Mouse (Mus musculus) yolk sac, embryonic 10.5 days (tissue): ENCODE measurements around the gene Epn1.
"Not testable (repeated sequence)": the region's sequence is repeated elsewhere in the genome, so short reads cannot be mapped to it uniquely, and the experiment has no call there.

Experiments
- DNase-seq: peaks from one replicate; pipeline ENCODE4 v3.0.0-alpha.2; 2017; ENCODE audit warnings: low spot score

The Epn1 gene

DNA sequence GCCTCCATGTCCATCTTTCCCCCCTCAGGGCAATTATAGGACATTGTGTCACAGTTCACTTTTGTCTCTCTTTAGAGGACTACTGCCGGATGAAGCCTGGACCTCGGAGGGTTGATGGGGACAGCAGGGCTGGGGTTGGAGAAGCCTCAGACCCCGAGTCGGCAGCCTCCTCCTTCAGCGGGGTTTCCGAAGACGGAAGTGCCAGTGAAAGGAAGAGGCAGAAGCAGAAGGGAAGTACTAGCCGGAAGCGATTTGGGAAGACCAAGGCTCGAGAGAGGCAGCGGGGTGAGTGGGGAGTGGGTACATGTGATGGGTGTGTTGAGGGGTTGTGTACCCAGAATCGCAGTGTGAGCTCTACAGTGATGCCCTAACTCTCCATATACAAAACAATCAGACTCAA lies 20.6 kb upstream of the Epn1 start:
- no peak for DNase-seq

DNA sequence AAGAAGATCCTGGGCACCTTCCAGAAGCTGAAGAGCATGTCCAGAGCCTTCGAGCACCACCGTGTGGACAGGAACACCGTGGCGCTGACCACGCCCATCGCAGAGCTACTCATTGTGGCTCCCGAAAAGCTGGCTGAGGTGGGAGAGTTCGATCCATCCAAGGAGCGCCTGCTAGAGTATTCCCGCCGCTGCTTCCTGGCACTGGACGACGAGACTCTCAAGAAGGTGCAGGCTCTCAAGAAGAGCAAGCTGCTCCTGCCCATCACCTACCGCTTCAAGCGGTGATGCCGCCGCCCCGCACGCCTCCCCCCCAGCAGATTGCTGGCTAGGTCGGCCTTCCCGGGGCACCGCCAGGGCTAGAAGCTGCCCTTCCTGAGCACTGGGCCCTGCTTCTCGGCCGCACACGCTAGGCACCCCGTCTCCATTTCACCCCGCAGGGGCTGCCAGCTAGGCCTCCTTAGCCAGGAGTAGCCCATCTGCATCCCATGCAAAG lies 19.8 kb upstream of the Epn1 start:
- DNase-seq, result peak; percentile 73

DNA sequence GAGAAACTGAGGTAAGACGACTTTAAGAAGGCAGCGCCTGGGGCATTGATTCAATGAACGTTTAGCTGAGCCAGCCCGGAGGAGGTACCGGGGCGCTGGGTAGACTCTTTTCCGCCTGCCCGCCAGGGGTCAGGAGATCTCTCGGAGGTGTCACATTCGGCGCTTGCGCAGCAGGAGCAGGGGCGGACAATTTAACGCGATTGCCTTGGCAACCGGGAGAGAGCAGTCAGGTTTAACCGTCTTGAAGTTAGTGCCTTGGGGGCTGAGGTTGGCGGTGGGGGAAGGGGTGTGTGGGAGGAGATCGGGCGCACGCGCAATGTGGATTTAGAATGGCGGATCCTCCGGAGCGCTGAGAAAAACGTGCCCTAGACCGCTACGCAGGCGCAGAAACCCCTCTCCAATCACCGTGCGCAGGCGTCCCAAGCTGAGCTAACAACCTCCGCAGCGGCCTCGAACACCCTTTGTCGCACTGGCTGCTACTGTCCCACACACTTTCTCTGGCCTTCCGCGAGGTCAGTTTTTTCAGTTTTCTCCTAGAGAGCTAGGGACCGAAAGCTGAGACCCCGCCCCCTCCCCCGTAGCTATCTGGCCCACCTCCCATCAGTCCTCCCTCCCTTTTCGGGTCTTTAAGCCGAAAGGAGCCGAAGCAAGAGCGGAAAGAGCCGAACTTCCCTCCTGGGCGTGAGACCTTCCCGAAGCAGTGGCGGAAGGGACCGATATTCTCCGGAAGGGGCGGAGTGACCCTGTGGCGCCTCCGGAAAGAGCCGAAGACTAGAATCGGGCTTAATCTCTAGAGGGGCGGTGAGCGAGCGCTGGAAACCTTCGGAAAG lies 18.9 kb upstream of the Epn1 start:
- DNase-seq, result peak; percentile 97

DNA sequence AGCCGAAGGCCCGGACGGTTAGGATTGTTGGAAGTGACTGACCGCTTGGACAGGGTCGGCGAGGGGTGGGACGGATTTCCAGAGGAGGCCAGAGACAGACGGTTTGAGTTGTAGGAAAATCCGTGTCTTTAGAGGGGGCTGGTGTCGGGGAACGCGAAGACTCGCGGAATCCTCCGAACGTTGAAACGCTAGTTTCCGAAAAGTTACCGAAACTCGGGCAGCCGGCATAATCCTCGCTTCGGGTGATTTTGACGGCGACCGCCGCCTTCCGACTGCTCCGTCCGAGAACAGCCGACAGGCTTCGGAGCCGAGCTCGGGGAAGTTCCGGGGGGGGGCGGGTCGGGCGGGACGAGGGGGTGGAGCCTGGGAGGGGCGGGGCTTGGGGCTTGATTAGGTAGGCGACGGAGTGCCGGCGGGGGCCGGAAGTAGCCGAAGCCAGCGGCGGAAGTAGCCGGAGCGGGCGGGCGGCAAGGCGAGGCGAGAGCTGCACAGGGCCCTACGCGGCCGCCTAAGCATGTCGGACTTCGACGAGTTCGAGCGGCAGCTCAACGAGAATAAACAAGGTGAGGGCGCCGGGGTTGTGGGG lies 18.2 kb upstream of the Epn1 start, which contains the start of gene U2af2:
U2af2 (plus strand) TSS at position 370 of the 586 bp plus-strand sequence.
- DNase-seq, result peak; percentile 97

DNA sequence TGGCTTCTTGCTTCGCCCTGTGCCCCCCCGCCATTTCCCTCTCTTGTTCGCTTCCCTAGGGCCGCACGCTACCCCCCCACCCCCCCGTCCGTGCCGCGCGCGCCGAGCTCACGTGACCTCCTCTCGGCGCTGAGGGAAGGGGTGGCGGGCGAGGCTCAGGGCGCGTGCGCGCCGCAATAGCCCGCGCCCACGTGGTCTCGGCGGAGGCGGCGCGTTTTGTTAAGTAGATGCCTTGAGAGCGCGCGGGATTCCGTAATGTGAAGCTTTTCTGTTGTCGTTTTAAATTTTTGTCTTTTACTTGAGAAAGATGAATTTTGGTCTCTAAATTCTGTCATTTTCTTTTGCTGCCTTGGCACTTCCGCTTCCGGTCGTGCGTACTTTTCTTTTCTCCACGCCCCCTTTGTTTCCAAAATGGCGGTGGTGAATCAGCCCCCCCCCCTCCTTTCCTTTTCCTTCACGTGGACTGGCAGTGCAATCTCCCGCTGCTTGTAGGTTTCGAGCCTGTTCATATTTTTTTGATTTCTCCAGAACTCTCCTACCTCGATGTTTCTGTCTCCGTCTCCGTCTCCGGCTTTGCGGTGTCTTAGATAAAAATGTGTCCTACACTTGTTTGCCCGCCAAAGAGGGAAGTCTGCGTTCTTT lies 17.6 kb upstream of the Epn1 start:
- peak; percentile 91 for DNase-seq

DNA sequence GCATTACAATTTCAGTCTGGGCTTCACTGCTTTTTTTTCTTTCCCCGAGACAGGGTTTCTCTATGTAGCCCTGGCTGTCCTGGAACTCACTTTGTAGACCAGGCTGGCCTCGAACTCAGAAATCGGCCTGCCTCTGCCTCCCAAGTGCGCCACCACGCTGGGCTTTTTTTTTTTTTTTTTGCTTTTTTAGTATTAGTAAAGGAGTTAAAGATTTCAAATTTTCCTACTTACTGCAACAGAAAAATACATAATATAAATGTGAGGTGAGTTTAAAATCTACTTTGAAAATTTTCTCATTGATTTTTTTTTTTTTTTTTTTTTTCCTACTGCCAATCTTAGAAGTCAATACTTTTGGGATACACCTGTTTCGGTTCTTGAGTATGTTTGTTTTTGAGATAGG lies 15.1 kb upstream of the Epn1 start:
- no peak for DNase-seq

DNA sequence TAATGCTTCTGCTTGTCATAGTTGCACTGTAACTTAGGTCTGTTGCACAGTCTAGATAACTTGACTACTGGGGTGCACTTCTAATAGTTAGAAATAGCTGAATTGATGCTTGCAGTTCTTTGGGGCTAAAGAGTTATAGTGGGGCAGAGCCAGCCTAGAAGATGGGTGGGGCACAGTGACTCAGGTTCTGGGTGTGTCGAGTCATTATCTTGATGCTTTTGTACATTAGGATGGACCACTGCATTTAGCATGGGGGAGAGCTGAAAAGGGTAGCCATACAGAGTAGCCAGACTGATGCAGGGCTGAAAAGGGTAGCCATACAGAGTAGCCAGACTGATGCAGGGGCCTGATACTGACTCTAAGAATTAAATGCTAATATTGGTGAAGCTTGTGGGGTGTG lies 6.4 kb upstream of the Epn1 start:
- no peak for DNase-seq

DNA sequence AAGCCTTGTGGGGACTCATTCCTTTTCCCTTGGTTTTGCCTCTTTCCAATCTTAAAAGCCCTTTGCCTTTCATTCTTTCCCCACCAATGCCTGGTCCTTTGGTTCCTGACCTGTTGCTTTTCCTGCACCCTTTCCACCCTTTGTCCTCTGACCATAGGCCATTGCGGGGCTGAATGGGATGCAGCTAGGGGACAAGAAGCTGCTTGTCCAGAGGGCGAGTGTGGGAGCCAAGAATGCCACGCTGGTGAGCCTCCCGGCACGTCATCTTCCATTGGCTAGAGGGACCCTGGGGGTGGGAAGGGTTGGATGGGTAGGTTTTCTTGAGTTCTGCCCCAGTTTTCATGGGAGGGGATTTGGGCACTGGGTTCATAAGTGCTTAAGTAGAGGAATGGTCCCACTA lies 5.1 kb upstream of the Epn1 start:
- no peak for DNase-seq

DNA sequence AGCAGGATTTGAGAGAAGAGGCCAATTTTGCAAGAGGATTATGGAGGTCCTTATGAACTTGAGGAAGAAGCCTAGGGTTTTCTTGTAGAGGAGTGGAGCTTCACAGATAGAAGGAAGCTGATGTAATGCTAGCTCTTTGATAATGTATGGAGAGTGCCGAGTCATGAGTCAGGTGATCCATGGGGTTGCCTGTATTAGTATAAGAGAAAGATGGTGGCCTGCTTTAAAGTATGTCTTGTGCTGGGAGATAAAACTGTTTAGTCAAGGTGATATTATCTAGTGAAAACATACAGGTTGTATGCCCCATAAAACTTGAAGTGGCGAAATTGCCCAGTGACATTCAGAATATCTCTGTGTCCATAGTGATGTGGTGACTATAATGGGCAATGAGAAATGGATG lies 3.1 kb upstream of the Epn1 start:
- DNase-seq, result no peak

DNA sequence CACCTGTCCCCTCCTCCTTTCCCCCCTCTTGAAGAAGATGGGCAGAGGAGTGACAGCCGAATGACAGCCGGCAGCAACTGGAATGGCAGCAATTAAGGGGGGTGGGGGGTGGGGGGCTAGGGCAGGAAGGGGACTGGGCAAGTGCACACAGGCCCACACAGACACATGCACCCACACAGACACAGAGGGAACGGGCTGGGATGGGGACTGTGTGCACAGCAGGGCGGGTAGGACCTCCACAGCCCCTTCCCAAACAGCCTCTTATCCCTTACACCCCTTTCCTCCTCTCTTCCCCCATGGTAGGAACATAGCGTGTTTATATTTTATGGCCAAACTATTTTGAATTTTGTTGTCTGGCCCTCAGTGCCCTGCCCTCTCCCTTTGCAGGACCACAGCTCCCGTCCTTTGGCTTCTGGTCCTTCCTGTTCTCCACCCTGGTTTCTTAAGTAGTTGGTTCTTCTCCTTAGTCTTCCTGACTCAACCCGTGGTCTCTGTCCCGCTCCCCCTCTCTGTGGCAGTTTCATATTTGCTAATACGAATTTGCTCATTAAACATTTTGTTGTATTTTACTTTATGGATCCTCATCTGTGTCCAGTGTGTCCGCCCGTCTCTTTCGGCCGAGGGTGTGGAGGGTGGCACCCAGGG lies 548 bp upstream of the Epn1 start:
- not testable (repeated sequence) for DNase-seq

DNA sequence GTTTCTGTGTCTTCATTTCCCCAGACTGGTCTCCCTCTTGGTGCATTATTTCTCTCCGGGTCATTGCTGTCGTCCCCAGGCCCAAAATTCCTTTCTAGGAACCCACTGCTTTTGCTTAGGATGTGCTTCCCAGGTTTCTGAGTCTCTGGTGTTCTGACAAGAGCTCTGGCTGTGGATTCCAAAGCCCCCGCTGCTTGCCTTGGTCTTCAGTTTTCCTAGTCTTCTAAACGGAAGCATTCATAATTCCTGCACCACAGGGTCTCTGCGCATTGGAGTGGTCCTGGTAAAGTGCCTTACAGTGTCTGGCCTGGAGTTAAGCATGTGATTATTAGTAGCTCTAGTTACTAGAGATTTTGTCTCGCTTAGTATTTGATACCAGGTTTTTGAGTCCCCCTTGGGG lies 780 bp downstream of the Epn1 start:
- DNase-seq, result no peak

DNA sequence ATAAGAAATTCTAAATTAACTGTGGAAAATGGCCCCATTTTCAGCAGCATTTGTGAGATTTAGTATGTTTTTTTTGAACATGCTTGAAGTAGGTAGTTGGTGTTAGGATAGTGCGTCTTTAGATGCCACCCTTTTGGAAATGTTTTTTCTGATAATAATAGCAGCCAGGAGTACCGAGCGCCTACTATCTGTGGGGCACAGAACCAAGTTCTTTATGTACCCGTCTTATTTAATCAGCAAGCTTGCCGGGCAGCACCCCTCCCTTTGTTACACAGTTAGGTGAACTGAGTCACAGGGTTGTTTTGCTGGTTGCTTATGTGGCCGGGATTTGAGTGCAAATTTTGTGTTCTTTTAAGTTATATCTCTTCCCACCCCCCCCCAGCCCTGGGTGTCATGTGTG lies 1.2 kb downstream of the Epn1 start:
- no peak for DNase-seq

DNA sequence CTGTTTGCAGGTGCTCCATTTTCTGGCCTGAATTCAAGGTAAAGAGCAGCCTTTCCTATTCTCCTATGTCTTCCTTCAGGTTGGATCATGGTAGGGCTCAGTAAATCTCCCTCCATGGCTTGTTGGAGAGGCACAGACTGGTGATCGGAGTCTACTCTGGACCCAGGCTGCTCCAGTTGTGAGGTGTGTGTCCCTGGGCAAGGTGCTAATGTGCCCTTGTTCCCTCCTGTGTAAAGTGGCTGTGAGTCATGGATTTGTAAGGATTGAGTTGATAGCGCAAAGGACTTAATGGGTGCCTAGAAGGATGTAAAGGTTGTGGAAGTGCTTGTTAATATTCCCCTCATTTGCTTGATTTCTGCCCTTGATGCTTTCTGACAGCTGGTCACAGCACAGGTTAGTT lies 1.9 kb downstream of the Epn1 start:
- DNase-seq, result no peak

DNA sequence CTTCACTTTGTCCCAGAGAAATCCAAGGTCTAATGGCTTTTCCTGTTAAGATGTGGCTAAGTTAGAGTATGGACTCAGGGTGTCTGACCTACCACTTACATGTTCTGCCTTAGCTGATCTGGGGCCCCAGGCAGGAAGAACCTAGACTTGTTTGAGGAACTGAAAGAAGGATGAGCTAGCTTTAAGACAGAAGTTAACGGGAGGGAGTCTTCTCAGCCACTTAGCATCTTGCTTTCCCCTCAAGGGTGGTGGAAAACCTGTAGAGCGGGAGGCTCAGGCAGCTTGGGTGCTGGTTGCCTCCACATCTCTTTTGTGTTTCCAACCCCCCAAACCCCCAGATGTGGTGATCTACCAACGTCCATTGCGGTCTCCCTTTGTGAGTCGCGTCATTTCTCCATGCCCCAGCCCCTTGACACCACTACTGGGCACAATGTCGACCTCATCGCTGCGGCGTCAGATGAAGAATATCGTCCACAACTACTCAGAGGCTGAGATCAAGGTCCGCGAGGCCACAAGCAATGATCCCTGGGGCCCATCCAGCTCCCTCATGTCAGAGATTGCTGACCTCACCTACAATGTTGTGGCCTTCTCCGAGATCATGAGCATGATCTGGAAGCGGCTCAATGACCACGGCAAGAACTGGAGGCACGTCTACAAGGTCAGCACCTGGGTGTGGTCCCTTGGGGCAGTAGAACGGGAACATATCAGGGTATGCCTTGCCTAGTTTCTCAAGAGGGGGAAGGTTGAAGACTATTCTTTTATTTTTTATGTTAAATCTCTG lies 3.5 kb downstream of the Epn1 start:
- no peak for DNase-seq

DNA sequence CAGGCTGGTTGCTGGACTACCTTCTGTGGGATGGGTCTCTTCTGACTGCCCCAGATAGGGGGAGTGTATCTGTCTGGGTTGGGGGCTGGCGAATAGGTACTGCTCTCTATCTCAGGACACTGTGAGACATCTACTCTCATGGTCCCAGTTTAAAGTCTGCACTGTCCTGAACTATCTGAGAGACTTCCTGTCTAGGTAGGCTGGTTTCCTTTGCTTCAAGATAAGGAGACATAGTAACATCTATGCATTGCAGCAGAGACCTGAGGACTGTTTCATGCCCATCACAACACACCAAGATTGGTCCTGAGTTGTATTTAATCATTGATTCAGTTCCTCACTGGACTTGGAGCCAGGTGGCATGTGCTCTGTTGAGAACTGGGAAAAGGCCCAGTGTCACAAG lies 5.5 kb downstream of the Epn1 start:
- DNase-seq, result no peak

DNA sequence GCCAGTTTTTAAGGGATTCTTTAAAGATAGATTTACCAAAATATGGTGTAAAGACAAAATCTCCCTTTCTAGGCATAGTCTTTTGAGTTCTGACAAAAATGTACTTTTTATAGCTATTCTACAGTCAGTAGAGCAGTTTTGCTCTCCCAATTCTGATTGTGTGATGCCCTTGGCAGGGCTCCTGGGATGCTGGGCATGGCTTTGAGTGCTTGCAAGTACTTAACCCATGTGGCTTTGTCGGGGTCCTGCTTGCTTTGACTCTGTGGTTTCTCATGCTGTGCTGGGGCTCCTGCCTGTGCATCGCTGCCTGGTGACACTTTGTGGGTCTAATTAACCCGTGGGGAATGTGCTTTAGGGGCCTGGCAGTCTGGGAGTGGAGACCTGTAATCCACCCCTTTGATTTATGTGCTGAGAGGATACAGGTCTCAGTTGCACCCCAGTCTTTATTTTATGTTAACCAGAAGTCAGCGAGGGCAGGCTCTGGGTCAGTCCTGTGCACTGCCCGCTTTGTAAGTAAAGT lies 6.9 kb downstream of the Epn1 start:
- DNase-seq, result no peak

DNA sequence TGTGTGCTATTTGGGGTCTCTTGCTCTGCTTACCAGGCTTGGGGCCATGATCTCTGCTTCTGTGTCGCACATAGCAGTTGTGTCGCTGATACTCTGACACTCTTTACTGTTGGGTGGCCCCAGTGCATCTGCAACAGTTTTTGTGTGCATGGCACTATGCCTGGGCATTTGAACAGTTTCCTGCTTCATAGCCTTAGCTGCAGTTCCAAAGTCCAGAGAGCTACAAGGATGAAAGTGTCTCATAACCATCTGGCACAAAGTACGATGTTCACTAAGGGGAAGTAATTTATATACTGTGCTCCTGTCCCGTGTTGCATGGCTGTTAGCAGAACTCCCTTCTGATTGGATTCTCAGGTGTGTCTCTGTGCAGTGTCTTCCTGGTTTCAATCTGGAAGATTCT lies 7.9 kb downstream of the Epn1 start:
- DNase-seq, result no peak

DNA sequence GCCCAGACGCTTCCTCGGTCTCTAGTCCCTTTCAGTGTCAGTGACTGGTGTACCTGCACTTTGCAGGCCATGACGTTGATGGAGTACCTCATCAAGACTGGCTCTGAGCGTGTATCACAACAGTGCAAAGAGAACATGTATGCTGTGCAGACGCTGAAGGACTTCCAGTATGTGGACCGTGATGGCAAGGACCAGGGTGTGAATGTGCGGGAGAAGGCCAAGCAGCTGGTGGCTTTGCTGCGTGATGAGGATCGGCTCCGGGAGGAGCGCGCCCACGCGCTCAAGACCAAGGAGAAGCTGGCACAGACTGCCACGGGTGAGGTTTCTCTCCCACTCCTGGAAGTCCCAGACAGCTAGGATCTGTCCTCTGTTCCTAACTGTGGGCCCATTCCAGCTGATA lies 9.8 kb downstream of the Epn1 start:
- no peak for DNase-seq

DNA sequence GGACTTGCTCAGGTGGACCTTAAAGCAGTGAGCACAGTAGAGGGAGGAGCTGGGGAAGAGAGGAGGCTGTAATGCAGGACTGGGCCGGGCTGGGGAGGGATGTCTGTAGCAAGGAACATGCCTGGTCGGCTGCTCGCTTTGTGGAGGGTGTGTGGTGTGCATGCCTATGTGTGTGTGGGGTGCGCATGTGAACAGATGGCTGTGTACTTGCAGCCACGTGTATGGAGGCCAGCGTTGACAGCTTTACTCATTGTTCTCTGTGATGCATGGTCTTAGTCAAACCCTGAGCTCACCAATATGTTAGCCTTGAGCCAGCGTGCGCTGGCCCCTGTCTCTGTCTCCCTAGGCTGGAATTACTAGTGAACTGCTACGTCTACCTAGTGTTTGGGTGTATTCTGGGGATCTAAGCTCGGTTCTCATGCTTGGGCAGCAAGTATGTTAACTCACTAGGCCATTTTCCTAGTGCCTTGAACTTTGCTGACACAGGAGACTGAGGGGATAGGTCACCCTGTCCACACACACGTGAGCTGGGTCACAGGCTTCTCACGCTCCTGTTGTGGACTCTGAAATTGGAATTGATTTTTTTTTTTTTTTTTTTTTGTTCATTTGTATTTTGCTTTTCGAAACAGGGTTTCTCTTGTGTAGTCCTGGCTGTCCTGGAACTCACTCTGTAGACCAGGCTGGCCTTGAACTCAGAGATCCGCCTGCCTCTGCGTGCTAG lies 11.1 kb downstream of the Epn1 start:
- DNase-seq, result no peak

DNA sequence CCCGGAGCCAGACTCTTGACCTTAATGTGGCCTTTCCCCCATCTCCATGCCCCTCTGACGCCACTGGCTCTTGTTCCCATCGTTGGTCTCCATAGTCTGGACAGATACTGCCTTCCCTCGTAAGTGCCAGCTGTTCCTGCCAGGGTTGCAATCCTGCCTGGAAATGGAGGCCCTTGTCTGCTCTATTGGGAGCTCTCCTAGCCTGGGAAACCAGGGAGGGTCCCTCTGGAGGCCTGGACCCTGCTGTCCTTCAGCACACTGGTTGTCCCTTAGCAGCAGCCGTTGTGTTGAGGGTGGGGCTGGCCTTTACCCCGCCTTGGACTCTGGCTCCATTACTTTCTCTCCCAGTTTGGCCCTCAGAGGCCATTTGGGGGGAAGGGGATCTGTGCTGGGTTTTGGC lies 12.3 kb downstream of the Epn1 start:
- no peak for DNase-seq
